Mouse (Mus musculus) urinary bladder, postnatal 14 days (tissue): ENCODE measurements around the gene Gm10491.
"Not testable (repeated sequence)": the region's sequence is repeated elsewhere in the genome, so short reads cannot be mapped to it uniquely, and the experiment has no call there.

ENCODE experiments used
- DNase-seq: peaks from one replicate; pipeline ENCODE4 v3.0.0; 2021; ENCODE audit warnings: low spot score

The Gm10491 gene

DNA sequence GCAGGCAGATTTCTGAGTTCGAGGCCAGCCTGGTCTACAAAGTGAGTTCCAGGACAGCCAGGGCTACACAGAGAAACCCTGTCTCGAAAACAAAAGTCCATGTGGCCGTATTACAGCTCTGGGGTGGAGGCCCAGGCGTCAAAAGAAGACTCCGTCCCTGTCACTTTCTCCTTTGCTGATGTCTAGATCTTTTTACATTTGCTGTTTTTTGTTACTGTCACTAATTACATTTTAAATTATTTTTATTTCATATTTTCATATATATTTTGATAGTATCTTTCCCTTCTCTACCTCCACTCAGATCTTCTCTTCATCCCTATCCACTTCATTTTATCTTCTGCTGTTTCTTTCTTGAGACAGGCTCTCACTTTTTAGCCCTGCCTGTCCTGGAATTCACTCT lies at the start of gene Gm10491:
TSS of gene Gm10491 (minus strand) at position 101 of the 400 bp plus-strand sequence.
- DNase-seq: no peak

DNA sequence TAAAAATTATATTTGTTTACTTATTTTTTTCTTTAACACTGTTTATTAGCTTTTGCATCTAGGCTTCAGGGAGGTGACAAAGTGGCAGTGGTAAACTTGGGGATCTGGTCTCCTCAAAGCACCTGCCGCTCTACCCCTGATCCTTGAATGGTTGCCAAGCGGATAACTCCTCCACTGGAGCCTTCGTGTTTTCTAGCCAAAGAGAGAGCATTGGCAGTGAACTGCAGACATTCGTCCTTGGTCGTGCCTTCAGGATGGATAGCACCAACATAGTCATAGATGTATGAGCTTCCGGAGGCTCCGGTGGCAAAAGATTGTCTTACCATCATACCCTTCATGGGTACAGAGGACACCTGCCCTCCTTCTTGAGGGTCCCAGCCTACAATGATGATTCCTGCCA lies 42.5 kb upstream of the Gm10491 start:
- DNase-seq: no peak

DNA sequence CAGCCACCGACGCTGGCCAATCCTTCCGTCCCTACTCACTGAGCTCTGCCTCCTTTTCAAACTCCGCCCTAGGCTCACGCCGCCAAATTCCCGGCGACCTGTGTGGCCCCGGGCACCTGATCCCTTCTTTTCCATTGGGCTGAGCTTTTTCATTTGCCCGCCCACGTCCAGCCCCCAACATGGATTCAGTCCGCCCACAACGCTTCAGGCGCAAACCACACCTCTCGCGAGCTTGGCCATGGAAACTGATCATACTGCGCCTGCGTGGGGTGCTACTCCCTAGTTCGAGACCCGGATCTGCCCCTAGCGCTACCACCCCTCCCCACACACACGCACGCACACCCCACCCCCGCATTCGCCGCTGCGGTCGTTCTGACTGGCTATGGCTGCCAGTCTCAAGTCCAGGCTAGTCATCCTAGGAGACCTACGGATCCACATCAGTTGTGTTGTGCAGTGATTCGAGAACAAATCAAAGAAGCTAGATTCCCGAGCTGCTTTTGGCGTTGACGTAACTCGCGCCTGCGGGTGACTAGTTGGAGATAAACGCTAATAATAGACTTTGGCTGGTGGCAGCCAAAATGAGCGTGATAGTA lies 40.4 kb upstream of the Gm10491 start:
- peak; percentile 94 for DNase-seq

DNA sequence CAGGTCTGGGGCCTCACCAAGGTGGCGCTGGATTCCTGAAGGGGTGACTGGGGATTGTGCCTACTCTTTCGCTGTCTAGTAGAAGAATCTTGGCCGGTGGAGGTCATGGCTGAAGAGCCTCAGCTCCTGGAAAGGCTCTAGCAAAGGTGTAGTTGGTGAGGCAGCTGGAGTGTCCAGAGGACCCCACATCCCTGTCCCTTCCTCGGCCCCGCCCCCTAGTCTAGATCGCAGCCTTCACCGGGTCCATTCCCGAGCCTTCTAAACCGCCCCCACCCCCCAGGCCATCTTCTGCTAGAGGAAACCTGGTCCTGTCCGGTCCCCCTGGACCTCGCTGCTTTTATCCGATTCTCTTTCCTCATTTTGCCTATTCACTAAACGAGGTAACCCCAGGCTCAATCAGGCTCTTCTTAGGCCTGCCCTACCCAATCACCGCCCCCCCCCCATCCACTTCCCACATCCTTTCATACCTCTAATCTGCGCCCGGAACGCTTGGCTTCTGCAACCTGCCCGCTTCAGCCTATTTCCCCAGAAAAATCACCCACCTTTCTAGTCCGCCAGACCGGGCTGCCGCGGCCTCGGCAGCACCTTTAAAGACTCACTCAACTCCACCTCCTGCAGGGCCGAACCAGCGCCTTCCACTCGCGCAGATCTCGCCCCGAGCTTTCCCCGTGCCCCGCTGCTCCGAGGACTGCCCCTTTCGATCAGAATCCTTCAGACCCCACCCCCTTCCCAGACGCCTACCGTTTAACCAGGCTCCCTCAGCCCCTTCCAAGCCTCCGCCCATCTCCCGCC lies 39.7 kb upstream of the Gm10491 start, which contains the start of gene Hdac6:
TSS of gene Hdac6 (minus strand) at position 782 of the 792 bp plus-strand sequence.
- DNase-seq: no peak

DNA sequence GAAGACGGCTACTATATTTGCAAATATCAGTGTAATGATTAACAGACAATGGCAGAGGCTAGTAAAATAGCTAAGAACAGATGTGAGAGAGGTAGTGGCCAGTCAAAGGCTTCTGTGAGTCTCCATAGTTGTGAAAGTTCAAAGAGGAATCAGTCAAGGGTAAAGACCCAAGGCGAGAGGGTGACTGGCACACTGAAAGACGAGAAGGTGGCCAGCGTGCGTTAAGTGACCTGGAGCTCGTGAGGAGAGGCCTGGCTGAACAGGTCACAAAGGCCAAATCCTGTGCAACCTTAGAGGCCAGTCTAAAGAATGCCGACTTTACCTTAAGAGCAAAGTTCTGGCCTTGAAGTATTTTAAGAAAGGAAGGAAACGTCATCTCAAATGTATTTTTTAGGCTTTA lies 38.0 kb upstream of the Gm10491 start:
- no peak for DNase-seq

DNA sequence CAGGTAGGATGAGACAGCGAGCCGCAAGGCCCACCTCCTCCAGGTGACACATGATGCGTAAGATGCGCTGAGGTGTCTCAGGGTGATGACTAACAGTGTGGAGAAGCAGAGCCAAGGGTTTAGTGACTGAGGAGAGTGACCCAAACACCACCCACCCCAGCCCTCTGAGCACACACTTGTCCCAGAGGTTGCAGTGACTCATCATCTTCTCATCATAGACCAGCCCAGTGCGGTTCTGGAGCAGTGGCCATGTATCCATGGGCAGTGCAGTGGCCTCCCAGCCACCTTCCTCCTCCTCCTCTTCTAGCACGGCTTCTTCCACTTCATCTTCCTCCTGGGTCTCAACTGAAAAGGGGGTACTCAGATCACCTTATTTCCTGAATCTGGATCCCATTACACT lies 30.0 kb upstream of the Gm10491 start:
- DNase-seq: no peak

DNA sequence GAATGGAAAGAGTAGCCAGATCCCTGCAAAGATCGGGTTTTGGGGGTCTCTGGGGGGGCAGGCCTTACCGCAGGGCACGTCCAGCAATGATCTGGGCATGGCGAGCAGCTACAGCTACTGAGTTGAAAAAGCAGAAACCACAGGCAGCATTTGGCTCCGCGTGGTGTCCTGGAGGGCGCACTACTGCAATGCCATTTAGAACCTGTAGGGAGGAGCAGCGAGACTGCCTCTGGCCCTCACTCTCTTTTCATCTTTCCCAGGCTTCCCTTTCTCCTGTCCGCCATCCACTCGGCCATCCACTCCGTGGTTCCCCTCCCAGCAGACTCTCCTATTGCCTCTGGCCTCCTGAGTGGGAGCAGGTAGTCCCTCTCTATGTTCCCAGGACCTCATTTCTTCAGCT lies 29.2 kb upstream of the Gm10491 start:
- DNase-seq: no peak

DNA sequence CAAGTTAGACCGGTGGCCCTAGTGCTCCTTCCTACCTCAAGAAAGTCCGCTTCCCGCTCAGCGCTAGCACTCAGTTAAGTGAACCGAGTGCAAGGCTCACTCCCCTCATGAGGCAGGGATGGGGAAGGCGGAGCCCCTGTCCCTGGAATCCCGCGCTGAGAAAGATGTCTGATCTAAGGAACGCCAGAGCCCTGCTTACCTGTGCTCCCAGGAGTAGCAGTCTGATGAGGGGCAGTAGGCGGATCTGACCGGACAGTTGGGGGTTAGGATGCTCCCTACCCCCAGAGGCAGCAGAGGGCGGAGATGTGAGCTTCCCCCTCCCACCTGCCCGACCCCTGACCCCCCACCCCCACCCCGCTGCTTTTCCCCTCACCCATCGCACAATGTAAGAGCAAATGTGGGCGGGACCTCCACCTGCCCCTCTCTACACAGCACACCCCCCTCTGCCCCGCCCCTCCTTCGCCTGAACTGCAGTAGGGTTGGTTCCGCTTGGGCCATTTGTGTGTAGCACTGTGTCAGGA lies 20.7 kb upstream of the Gm10491 start, which contains the start of gene Eras:
TSS of gene Eras (minus strand) at position 338 of the 521 bp plus-strand sequence.
- DNase-seq: no peak

DNA sequence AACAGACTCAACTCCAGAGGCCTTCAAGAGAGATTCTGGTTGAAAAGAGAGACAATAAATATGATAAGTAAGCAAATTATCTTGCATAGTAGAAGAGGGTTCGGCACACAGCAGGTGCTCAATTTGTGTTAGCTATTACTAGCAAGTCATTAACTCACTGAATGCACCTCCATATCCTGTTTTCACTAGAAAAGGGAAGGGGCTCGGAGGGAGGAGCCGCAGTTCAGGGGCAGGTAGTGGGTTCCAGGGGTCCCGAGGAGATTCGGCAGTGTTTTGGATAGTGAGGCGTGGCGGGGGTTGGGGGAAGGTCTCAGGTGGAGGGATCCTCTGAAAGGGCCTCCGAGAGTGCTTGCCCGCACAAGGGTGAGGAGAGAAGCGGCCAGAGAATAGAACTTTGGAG lies 19.5 kb upstream of the Gm10491 start:
- no peak for DNase-seq

DNA sequence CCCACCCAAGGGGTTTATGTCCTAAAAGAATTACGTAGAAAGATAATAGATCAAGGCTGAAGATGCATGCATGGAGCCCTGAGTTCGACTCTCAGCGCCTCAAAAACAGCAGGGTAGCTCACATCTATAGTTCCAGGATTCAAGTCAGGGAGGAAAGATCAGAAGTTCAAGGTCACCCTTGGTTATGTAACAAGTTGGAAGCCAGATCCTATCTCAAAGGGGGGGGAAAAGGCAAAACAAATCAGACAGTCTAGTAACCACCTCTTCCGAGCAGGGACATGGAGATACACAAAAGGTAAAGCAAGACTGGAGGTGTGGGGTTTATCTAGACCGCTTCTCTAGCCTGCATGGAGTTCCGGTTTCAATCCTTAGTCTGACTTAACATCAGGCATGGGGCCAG lies 18.6 kb upstream of the Gm10491 start:
- DNase-seq: no peak

DNA sequence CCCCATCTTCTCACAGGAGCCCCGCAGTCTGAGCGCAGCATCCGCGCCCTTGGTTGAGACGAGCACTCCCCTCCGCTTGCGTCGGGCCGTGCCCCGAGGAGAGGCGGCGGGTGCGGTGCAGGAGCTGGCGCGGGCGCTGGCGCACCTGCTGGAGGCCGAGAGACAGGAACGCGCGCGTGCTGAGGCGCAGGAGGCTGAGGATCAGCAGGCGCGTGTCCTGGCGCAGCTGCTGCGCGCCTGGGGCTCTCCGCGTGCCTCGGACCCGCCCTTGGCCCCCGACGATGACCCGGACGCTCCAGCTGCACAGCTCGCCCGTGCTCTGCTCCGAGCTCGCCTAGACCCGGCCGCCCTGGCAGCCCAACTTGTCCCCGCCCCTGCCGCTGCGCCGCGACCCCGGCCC lies 14.4 kb upstream of the Gm10491 start:
- no peak for DNase-seq

DNA sequence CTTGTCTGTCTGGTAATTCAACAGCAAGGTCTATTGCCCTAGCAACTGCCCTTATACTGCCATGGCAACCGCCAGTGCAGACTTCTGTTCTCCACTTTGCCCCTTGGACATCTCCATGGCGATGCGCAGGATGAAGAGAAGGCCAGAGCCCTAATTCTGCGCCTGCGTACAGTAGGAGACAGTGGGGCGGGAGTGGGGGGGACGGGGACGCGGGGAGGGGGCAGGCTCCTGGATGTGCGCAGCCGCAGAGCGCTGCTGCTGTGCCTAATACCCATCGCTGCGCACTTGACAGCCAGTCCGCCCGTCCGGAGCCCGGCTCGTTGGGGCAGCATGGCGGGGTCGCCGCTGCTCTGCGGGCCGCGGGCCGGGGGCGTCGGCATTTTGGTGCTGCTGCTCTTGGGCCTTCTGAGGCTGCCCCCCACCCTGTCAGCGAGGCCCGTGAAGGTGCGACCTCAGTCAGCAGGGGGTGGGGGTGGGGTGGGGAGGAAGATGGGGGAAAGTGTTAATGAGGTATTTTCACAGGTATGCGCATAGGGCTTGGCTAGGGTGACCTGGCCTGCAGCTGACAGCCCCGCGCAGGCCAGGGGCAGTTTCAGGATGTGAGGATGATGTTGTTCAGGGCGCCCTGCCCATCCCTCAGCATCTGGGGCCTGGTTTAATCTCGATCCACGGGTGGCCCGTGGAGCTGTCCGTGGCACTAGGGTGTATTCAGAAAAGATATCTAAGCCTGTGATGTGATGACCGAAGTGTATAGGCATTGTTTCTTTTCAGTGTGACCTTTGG lies 12.2 kb upstream of the Gm10491 start, which contains the start of gene Pcsk1n:
TSS of gene Pcsk1n (plus strand) at position 222 of the 783 bp plus-strand sequence.
- DNase-seq: no peak

DNA sequence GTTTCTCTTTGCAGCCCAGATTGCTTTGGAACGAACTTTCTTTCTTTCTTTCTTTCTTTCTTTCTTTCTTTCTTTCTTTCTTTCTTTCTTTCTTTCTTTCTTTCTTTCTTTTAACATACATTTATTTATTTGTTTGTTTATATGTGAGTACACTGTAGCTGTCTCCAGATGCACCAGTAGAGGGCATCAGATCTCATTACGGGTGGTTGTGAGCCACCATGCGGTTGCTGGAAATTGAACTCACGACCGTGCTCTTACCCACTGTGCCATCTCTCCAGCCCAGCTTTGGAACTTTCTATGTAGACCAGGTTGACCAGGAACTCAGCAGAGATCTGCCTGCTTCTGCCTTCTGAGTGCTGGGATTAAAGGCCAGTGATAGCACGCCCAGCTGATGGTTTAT lies 10.3 kb upstream of the Gm10491 start:
- not testable (repeated sequence) for DNase-seq

DNA sequence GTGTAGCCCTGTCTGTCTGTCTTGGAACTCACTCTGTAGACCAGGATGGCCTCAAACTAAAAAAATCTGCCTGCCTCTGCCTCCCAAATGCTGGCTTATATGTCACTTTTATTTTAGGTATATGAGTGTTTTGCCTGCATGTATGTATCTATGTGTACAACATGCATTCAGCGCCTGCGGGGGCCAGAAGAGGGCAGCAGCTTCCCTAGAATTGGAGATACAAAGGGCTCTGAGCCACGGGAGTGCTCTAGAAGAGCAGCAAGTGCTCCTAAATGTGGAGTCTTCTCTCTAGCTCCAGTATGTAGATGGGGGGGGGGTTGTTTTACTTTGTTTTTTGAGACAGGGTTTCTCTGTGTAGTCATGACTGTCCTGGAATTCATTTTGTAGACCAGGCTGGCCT lies 8.0 kb upstream of the Gm10491 start:
- DNase-seq: peak; percentile 25

DNA sequence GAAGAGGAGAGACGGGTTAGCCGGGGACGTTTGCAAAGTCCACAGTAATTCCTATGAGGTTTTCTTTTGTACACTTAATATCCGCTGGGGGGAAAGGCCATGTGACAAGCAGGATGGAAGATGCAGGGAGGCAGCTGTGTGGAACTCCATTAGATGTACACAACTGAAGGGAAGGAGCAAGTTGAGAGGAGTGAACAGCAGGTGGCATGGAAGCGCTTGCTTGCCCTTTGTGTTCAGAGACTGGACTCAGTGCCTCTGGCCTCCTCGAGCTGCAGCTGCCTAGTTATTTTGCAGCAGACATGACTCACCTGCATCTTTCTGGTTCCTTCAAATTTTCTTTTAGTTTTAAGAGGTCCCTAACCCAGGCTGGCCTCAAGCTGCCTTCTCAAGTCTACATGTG lies 2.8 kb upstream of the Gm10491 start:
- DNase-seq: no peak

DNA sequence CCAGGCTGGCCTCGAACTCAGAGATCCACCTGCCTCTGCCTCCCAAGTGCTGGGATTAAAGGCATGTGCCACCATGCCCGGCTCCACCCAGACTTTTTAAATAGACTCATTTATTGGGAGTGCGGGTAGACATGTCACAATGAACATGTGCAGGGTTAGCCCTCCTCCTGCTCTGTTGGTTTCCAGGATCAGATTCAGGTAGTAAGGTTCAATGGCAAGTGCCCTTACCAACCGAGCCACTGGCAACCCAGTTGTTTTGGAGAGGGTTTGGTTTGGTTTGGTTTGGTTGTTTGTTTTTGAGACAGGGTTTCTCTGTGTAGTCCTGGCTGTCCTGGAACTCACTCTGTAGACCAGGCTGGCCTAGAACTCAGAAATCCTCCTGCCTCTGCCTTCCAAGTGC lies 1.6 kb upstream of the Gm10491 start, which contains the start of gene Gm10490:
TSS of gene Gm10490 (plus strand) at position 301 of the 400 bp plus-strand sequence.
- not testable (repeated sequence) for DNase-seq

DNA sequence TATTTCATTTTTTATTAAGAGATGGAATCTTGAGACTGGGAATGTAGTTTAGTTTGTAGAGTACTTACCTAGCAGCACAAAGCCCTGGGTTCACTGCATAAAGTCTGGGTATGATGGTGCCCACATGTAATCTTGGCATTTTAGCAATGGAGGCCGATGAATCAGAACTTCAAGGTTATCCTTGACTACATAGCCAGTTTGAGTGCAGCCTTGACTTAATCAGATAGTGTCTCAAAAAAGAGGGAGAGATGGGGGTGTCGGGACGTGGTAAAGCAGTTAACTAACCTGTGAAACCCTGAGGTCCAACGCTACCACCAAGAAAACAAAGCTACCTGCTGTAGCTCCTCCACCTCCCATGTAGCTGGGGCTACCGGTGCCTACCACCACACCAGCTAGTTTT lies 3.2 kb downstream of the Gm10491 start:
- DNase-seq: no peak

DNA sequence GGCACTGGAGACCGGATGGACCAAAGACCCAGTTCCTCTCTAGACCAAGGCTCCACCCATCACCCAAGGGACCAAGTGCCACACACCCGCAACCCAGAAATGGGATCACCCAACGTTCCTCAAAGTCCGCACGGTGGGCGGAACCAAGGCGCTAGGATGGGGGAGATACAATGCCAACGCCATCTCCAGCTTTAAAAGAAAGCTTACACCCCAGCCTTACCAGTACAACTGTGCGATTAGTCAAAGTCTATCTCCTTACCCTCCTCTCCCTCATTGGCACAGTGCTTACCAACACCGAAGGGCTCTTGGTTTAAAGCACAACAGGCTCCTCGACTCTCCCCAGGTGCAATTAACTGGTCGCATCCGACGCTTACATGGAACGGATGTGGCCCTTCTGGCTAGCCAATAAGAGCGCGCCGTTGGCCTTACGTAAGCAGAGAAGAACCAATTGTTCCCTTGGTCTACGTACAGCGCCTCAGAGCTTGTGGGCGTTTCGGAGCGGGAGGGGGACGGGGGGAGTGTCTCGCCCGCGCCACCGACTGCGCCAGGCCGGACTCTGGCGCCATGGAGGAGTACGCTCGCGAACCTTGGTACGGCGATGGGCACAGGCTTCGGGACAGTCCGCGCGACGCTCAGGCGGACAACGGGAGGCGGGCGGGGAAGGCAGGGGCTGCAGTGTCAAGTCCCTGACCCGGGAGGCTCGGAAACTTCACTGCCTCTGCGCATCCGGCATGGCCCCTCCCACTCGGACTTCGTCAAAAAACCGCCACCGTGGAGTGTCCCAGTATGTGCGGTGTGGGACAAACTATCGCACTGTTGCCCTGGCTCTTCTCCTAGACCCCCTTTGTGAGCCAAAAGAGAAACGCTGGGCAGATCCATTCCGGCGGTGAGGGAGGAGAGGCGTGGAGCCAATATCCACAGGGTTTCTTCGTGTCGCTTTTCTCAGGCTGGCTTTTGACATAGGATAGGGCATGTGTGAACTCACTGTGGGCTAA lies 8.5 kb downstream of the Gm10491 start, which contains the start of the genes Pqbp1 and Timm17b:
TSS of gene Pqbp1 (minus strand) at position 390 of the 995 bp plus-strand sequence.
TSS of gene Timm17b (plus strand) at position 478 of the 995 bp plus-strand sequence.
- DNase-seq: peak; percentile 88

DNA sequence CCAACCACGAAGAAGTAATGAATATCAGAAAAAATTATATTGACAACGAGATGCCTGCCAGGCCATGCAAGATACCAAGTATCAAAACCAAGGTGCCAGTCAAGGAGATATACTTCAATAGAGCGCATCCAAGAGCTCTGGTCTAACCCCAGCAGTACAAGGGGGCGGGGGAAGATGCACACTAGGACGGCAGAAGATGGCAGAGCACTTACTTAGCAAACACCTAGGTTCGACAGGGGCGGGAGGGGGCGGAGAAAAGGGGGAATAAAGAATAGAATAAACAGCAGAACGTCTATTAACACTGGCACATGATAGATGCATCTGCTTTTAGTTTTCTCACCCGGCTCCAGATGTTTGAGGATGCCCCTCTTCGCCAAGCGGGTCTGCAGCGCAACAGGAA lies 9.4 kb downstream of the Gm10491 start:
- DNase-seq: no peak

DNA sequence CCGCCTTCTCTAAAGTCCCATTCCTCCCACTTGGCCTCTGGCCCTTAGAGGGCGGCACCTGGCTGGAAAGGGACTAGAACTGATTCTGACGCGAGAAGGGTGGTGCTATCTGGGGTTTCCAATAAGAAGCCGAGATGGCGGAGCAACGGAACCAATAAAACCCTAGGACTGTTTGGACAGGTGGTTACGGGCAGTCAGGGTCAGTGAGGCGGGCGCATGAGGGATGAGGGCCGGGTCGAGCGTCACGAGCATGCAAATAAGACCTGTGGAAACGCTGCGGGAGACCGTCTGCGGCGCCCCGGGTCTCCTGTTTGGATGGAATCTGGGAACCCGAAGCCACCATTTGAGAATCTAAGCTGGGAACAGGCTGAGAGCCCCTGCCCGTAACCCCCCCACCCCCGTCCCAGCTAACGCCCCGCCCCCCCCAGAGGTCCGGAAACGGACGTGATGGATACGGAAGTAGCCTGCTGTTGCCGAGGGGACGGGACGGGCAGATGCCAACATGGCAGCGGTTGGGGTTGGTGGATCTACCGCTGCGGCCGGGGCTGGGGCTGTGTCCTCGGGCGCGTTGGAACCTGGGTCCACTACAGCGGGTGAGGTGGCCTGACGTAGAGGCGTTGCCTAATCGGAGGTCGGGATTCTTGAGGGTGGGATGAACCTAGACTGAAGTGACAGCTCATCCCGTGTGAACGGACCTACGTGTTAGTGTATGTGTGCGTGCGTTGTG lies 23.6 kb downstream of the Gm10491 start, which contains the start of gene Slc35a2:
TSS of gene Slc35a2 (plus strand) at position 188 of the 727 bp plus-strand sequence.
- peak; percentile 84 for DNase-seq
